Mouse (Mus musculus) liver, embryonic 16.5 days (tissue): ENCODE results near the gene Ttc16. TPM values are rescaled to one million over a fixed set of nuclear protein-coding genes. Genes with fewer than 3 reads are reported as not detected.

Experiments used
- ATAC-seq: fragments of 200-750 bp; cut with Nextera tagmentation; 2 replicates; pipeline ENCODE4 v1.8.0; 2017; ENCODE audit warnings: low read depth, mild to moderate bottlenecking, moderate number of reproducible peaks, moderate library complexity
- H3K27ac ChIP-seq: fragments of 300-500 bp; sonication (generic); 2 replicates; pipeline ENCODE4 v1.5.1; 2014; ENCODE audit warnings: mild to moderate bottlenecking, low read length
- H3K27me3 ChIP-seq: fragments of 300-500 bp; sonication (generic); 2 replicates; pipeline ENCODE4 v1.6.1; 2014; ENCODE audit warnings: low read depth, low read length, mixed read lengths; ENCODE audit not compliant: control insufficient read depth, insufficient read depth
- H3K36me3 ChIP-seq: fragments of 300-500 bp; sonication (generic); 2 replicates; pipeline ENCODE4 v1.6.1; 2014; ENCODE audit warnings: mild to moderate bottlenecking; ENCODE audit not compliant: control insufficient read depth, insufficient read depth
- H3K4me1 ChIP-seq: fragments of 300-500 bp; sonication (generic); 2 replicates; pipeline ENCODE4 v1.6.1; 2014; ENCODE audit warnings: low read depth, low read length, mixed read lengths; ENCODE audit not compliant: control insufficient read depth
- H3K4me2 ChIP-seq: fragments of 300-500 bp; sonication (generic); 2 replicates; pipeline ENCODE4 v1.6.1; 2014; ENCODE audit warnings: low read depth, low read length, mixed read lengths
- H3K4me3 ChIP-seq: fragments of 300-500 bp; sonication (generic); 2 replicates; pipeline ENCODE4 v1.5.1; 2014; ENCODE audit warnings: low read depth, mild to moderate bottlenecking, low read length
- H3K9ac ChIP-seq: fragments of 300-500 bp; sonication (generic); 2 replicates; pipeline ENCODE4 v1.6.1; 2014; ENCODE audit warnings: low read depth, low read length
- H3K9me3 ChIP-seq: fragments of 300-500 bp; sonication (generic); replicated peaks from 2 replicates; pipeline ENCODE4 v1.6.1; 2016; ENCODE audit warnings: low read length; ENCODE audit not compliant: control insufficient read depth
- WGBS: fragments of 180-500 bp; shearing (Covaris S2); extraction: QIAGEN DNeasy Blood & Tissue Kit; methylation state at CpG from one replicate; pipeline ENCODE4 v1.1.7; 2014; ENCODE audit not compliant: insufficient replicate concordance; 5-methylcytosine and 5-hydroxymethylcytosine counted together
- polyA plus RNA-seq: library from polyadenylated mRNA; unstranded; fragments of >200 nt; fragmentation: Nextera tagmentation; extraction: Ambion mirVana; gene quantifications from 2 replicates; pipeline ENCODE4 v1.2.1, GENCODE M21; 2015

Ttc16 gene
- polyA plus RNA-seq, 1 experiment from 2014 or later, result 0.07 TPM

DNA sequence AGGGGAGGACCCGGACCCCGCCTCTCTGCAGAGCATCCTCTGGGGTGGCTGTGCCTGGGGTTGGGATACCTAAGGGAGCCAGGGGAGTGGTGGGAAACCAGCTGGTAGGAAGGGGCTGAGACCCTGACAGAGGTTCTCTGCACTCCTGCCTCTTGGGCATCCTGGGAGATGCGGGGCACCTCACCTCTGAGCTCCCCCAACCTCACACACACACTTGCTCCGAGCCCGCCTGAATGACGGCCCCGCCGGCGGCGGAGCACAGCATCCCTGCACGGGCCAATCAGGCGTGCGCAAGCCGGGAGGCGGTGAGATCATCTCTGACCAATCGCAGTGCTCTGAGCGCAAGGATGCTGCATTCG, 33.3 kb downstream of the Ttc16 start:
- H3K27me3 ChIP-seq, result peaks cover 13% of the 10 kb centered on the region; the same call in 1 of the 2 replicates
- no peak overlapping the region for H3K4me3 ChIP-seq
- no peak for ATAC-seq
- H3K4me1 ChIP-seq, result no peaks in the 10 kb centered on the region
- no peaks in the 10 kb centered on the region for H3K9me3 ChIP-seq
- H3K9ac ChIP-seq, result no peak overlapping the region
- WGBS, result 63% methylated on average over 18 of the region's 18 CpGs
- H3K36me3 ChIP-seq, result no peaks in the 10 kb centered on the region
- no peak overlapping the region for H3K4me2 ChIP-seq
- H3K27ac ChIP-seq, result no peak overlapping the region

DNA sequence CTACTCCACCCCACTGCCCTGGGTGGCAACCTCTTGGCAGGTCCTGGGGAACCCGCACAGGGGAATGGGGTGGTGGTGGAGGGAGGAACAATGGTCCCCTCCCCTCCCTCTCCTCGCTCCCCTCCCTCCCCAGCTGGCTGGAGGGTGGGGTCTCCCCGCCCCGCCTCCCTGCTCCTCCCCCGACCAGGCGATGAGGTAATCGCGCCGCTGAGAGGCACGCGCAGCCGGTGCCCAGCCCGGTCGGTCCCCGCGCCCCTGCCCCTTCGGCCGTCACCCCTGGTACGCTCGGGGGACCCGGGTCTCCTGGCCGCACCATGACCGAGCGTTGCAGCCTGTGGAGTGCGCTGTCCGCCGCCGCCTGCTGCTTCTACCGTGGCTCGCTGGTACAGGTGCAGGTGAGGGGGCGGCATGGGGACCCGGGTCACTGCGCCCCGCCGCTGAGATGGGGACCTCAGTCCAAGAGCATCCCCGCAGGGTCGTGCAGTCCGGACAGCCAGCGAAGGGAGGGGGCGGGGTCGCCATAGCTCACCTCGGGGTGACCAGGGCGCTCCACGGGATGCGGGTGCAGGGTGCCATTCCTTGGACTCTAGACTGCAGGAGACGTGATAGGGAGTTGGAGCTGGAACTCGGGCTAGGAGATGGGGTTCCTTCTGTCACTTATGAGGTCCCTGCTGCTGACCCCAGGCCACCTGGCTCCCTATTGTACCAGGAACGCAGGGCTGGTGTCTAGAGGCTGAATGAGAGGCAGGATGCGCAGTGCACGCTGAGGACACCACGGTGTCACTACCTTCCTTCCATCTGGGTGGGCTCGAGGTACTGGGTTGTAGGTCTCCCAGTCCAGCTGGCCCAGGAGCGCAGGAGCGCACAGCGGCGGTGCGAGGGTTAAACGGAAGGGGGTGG, 33.9 kb downstream of the Ttc16 start:
- Histone ChIP-seq H3K27ac (no peak overlapping the region), H3K27me3 (peaks cover 13% of the 10 kb centered on the region; the same call in 1 of the 2 replicates)

DNA sequence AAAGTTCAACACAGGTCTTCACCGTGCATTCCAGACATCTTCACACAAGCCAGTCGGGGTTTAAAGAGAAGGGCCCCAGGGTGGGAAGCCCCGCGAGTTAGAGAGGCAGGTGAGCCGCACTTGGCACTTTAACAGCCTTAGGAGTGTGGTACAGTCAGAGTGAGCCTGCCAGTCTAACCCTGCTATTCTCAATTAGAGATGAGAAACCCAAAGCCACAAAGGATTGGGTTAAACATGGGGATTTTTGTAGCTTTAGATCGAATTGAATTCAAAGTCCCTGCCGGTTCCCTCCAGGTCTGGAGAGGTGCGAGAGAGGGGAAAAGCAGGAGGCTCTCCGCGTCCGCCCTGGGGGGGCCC, 34.5 kb downstream of the Ttc16 start, which contains the start of gene 6330409D20Rik:
TSS of gene 6330409D20Rik (minus strand) at position 101 of the 357 bp plus-strand sequence.
- no peaks in the 10 kb centered on the region for H3K36me3 ChIP-seq
- 30% methylated on average over 11 of the region's 11 CpGs for WGBS
- peaks cover 13% of the 10 kb centered on the region; the same call in 1 of the 2 replicates for H3K27me3 ChIP-seq
- H3K4me2 ChIP-seq, result peak within 1 kb of the TSS; percentile 47
- peak within 1 kb of the TSS; percentile 31 for H3K4me3 ChIP-seq
- no peaks in the 10 kb centered on the region for H3K4me1 ChIP-seq
- H3K9me3 ChIP-seq, result no peaks in the 10 kb centered on the region
- no peak within 1 kb of the TSS for H3K27ac ChIP-seq
- no peak for ATAC-seq
- no peak within 1 kb of the TSS for H3K9ac ChIP-seq

More for the DNA sequence above, 33.9 kb downstream of the Ttc16 start:
- Histone ChIP-seq H3K4me1 (no peaks in the 10 kb centered on the region), H3K36me3 (no peaks in the 10 kb centered on the region), H3K4me2 (peak overlapping the region; percentile 47), H3K9me3 (no peaks in the 10 kb centered on the region), H3K9ac (no peak overlapping the region), H3K4me3 (peak overlapping the region; percentile 31)
- WGBS, result 35% methylated on average over 54 of the region's 58 CpGs
- ATAC-seq, result peak; percentile 14; the same call in 1 of the 2 replicates

DNA sequence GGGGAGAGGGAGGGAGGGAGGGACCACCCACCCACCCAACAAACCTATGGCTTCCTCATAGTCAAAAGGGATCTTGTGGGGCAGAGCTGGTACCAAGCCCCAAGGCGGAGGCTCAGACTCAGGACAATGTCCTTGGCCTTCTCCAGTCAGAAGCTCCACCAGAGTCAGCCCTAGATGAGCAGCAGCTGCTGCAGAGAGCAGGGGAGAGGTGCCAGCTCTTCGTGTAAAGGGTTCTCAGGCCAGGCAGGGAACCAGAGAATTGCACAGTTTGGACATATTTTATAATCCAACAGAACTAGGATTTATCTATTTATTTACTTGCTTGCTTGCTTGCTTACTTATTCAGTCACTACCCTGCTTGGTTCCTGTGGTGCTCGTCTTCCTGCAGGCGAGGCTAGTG, 36.1 kb downstream of the Ttc16 start:
- no peaks in the 10 kb centered on the region for H3K9me3 ChIP-seq
- H3K36me3 ChIP-seq, result no peaks in the 10 kb centered on the region
- H3K27me3 ChIP-seq, result peaks cover 13% of the 10 kb centered on the region; the same call in 1 of the 2 replicates
- no peaks in the 10 kb centered on the region for H3K4me1 ChIP-seq
- 64% methylated on average over 4 of the region's 4 CpGs for WGBS
- no peak overlapping the region for H3K4me3 ChIP-seq
- no peak for ATAC-seq
- no peak overlapping the region for H3K9ac ChIP-seq
- no peak overlapping the region for H3K27ac ChIP-seq
- no peak overlapping the region for H3K4me2 ChIP-seq

DNA sequence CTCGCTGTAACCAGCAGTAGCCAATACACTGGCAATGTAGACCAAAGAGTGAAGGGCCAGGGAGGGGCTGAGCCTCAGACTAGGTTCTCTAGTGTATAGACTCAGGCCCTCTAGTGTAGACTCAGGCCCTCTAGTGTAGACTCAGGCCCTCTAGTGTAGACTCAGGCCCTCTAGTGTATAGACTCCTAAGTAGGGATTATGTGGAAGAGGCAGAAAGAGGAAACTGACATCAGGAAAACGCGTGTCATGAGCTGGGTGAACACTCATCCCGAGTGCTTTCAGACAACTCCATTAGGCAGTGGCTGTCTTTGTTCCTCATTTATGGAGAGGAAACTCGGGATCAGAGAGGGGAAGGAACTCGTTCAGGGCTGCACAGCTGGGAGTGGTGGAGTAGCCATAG, 38.4 kb downstream of the Ttc16 start:
- H3K27me3 ChIP-seq, result peaks cover 12% of the 10 kb centered on the region; the same call in 1 of the 2 replicates
- H3K36me3 ChIP-seq, result no peaks in the 10 kb centered on the region
- H3K4me1 ChIP-seq, result no peaks in the 10 kb centered on the region
- H3K4me2 ChIP-seq, result no peak overlapping the region
- ATAC-seq, result no peak
- H3K9ac ChIP-seq, result no peak overlapping the region
- H3K4me3 ChIP-seq, result no peak overlapping the region
- H3K9me3 ChIP-seq, result no peaks in the 10 kb centered on the region
- 44% methylated on average over 6 of the region's 6 CpGs for WGBS
- H3K27ac ChIP-seq, result no peak overlapping the region

DNA sequence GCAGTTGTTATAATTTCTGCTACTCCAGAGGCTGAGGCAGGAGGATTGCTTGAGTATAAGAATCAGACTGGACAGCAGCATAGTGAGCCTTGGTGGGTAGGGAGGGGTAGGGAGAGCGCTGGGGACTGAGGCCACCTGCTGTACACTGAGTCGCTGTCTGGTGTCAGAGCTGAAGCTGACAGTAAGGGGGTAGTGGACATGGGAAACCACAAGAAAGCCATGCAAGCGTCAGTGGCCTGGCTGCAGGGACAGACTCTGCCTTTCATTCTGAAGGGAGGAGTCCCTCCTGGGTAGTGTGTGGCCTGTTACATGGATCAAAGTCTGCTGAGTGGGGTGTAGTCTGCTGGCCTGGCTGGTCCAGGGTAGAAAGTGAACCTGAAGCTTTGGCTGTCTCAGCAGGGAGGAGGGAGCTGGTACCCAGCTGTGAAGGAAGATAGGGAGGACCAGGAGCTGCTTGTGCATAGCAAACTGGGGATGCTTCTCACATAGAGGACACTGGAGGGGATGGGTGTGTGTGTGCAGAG, 39.1 kb downstream of the Ttc16 start:
- H3K4me2 ChIP-seq, result no peak overlapping the region
- H3K36me3 ChIP-seq, result no peaks in the 10 kb centered on the region
- H3K9me3 ChIP-seq, result no peaks in the 10 kb centered on the region
- no peaks in the 10 kb centered on the region for H3K4me1 ChIP-seq
- 46% methylated on average over 3 of the region's 3 CpGs for WGBS
- H3K27ac ChIP-seq, result no peak overlapping the region
- no peak overlapping the region for H3K4me3 ChIP-seq
- no peak overlapping the region for H3K9ac ChIP-seq
- H3K27me3 ChIP-seq, result peaks cover 7% of the 10 kb centered on the region; the same call in 1 of the 2 replicates
- ATAC-seq, result 0 out of 2 replicates have a peak, but pooled peaks have one; percentile 33

DNA sequence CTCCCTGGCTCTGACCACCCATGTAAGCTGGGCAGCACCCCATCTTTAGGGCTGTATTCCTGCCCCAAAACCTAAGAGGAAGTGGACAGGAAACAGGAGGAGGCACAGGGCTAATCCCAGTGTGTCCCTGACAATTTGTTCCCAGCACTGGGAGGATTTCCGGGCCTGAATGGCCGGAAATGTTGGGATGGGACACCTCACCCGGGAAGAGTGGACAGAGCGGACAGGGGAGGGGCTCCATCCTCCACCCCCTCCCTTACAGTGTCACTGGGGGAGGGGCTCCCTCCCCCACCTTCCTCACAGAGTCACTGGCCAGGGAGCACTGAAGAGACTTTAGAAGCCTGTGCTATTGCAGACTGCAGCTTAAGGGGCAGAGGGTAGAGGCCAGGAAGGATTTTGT, 40.5 kb downstream of the Ttc16 start:
- no peaks in the 10 kb centered on the region for H3K36me3 ChIP-seq
- no peaks in the 10 kb centered on the region for H3K27me3 ChIP-seq
- no peaks in the 10 kb centered on the region; the same call in 1 of the 2 replicates for H3K4me1 ChIP-seq
- H3K4me2 ChIP-seq, result no peak overlapping the region
- peak; percentile 50 for ATAC-seq
- no peaks in the 10 kb centered on the region for H3K9me3 ChIP-seq
- no peak overlapping the region for H3K4me3 ChIP-seq
- 53% methylated on average over 4 of the region's 4 CpGs for WGBS
- no peak overlapping the region for H3K9ac ChIP-seq
- H3K27ac ChIP-seq, result no peak overlapping the region

DNA sequence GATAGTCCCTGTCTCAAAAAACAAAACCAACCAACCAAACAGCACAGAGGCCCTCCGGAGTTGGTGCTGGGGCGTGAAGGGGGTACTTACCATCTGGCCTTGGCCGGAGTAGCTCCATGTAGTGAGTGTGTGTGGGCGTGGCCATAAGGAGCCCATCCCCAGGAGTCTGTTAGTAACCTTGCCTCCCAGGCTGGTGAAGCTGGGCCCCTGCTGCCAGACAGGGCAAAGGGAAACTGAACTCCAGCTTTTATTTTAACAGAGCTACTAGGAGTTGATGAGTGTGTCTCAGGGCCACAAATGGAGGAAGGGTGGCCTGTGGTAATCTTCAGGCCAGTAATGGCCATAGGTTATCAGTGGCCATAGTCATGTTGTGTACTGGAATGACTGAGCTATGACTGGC, 41.0 kb downstream of the Ttc16 start:
- Histone ChIP-seq H3K36me3 (no peaks in the 10 kb centered on the region), H3K9ac (no peak overlapping the region), H3K4me1 (no peaks in the 10 kb centered on the region; the same call in 1 of the 2 replicates), H3K4me2 (no peak overlapping the region), H3K27ac (0 out of 2 replicates have a peak overlapping the region, but pooled peaks have one; percentile 9), H3K4me3 (no peak overlapping the region), H3K27me3 (no peaks in the 10 kb centered on the region), H3K9me3 (no peaks in the 10 kb centered on the region)
- 46% methylated on average over 4 of the region's 4 CpGs for WGBS
- ATAC-seq, result peak; percentile 18; the same call in 1 of the 2 replicates

DNA sequence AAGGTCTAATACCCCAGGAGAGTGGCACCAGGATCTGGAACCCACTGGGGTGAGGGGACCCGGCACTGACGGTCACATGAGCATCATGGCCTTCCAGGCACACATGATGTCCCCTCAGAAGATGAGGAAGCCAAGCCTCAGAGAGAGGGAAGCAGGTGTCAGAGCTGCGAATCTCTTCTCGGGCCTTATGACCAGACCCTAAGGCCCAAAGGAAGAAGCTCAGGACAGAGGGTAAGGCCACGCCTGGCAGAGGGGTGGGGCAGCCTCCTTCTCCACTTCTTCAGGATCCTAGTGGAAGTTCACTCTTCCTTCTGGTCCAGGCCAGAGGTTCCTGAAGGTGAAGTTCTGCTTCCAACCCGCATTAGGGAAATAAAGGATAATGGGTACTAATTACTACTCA, 42.7 kb downstream of the Ttc16 start:
- H3K4me3 ChIP-seq, result no peak overlapping the region
- no peaks in the 10 kb centered on the region; the same call in 1 of the 2 replicates for H3K4me1 ChIP-seq
- no peaks in the 10 kb centered on the region for H3K27me3 ChIP-seq
- no peak overlapping the region for H3K9ac ChIP-seq
- ATAC-seq, result no peak
- no peak overlapping the region for H3K27ac ChIP-seq
- H3K36me3 ChIP-seq, result no peaks in the 10 kb centered on the region
- 54% methylated on average over 6 of the region's 6 CpGs for WGBS
- H3K9me3 ChIP-seq, result no peaks in the 10 kb centered on the region
- H3K4me2 ChIP-seq, result no peak overlapping the region
